Mouse (Mus musculus): ENCODE measurements at regions not wholly inside any gene's neighbourhood (a gene's known extent, or its start where the extent isn't known, plus 50 kb on each side); places are given as distances from the start of the nearest gene placed in this dataset.

DNA sequence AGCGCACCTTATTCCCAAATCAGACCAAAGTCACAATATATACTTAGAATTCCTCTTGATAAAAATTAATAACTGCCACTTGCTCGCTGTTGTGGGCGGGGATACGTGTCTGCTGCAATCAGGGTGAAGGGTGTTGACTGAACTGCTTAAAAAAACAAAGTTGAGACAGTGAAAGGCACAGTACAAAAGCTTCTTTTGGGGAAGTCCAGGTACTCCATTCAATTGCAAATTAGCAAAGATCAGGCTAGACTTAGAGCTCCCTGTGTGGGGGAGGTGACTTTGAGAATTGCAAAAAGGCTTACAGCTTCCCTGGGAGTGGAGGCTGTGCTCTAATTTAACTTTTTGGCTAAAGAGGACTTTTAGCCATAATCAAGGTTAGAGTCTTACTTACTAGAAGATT lies 114.4 kb downstream of the Scgb2b7 start:
- in situ Hi-C loops (cut with MboI, MseI): loop anchor here (25.0 kb wide), 1 partner anchor 446 kb away; no protein-coding TSS in a partner anchor

Data from regulatory T cell (primary cell).